Mouse (Mus musculus) CH12.LX (cell line): ENCODE results near the gene Tm9sf3.

Experiments used
- CTCF ChIP-seq, 2 experiments: IDR thresholded peaks in 1 of 2; conservative IDR thresholded peaks in 1 of 2; 2 replicates each; pipeline ENCODE4 v1.5.1; 2011 to 2012; ENCODE audit warnings: low read depth in 2 of 2, low read length in 2 of 2, improper control_type of control experiment in 1 of 2, inconsistent platforms in 1 of 2, mild to moderate bottlenecking in 1 of 2, moderate library complexity in 1 of 2
- MEF2A ChIP-seq: IDR thresholded peaks from 2 replicates; pipeline ENCODE4 v1.6.1; 2014; ENCODE audit warnings: low read depth, mild to moderate bottlenecking, inconsistent platforms, low read length, improper control_type of control experiment, borderline replicate concordance
- NRF1 ChIP-seq: IDR thresholded peaks from 2 replicates; pipeline ENCODE4 v1.6.1; 2014; ENCODE audit warnings: low read depth, mild to moderate bottlenecking, inconsistent platforms, low read length, improper control_type of control experiment, moderate library complexity
- SIN3A ChIP-seq: IDR thresholded peaks from 2 replicates; pipeline ENCODE4 v1.6.1; 2012; ENCODE audit warnings: low read length, improper control_type of control experiment, inconsistent platforms
- UBTF ChIP-seq: IDR thresholded peaks from 2 replicates; pipeline ENCODE4 v1.6.1; 2012; ENCODE audit warnings: low read depth, mild to moderate bottlenecking, inconsistent platforms, low read length, improper control_type of control experiment, moderate library complexity
- USF2 ChIP-seq: conservative IDR thresholded peaks from 2 replicates; pipeline ENCODE4 v1.6.1; 2011; ENCODE audit warnings: low read depth, low read length, improper control_type of control experiment
- ZKSCAN1 ChIP-seq: IDR thresholded peaks from 2 replicates; pipeline ENCODE4 v1.6.1; 2012; ENCODE audit warnings: low read depth, inconsistent platforms, low read length, improper control_type of control experiment, borderline replicate concordance

DNA sequence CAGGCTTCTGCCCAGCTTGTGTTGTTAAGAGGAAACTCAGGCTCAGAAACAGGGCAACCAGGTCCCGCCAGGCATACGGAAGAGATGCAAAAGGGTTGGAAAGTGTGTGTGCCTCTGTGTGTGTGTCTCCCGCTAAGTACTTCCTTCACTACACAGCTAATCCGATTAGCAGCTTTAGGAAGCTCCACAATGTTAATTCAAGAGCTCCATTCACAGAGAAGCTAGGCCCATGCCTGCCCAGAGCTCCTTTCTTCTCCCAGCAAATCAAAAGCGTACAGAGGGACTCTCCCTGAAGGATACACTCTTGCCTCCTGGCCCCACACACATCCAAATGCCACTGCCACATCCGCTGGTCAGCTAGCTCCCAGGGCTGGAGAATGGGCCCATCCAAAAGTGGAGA lies 86.5 kb downstream of the Tm9sf3 start:
- TF ChIP-seq CTCF (conservative IDR thresholded peaks at IDR 0.05 in 1 of 2, IDR thresholded peaks at IDR 0.05 in 1 of 2; ENCODE audit: low read depth in 2 of 2, low read length in 2 of 2), result no peak
- no peak for TF ChIP-seq USF2
- TF ChIP-seq MEF2A, result no peak
- no peak for TF ChIP-seq NRF1
- TF ChIP-seq ZKSCAN1, result no peak
- TF ChIP-seq SIN3A, result no peak
- no peak for TF ChIP-seq UBTF
